Mouse (Mus musculus): ENCODE data around the gene Lef1. TPM values are rescaled to one million over a fixed set of nuclear protein-coding genes. Genes with fewer than 3 reads are reported as not detected.

Gene Lef1
- 100 to 1,000 TPM; 103 to 195 (median 174) TPM for polyA plus RNA-seq (2017; shearing (Covaris generic))

GRCm38 (mm10) chr3:131110191-131111150 lies at the start of gene Lef1:
TSS of gene Lef1 (plus strand) at chr3:131110471.
- ATAC-seq: no peak

GRCm38 (mm10) chr3:131065001-131065400 lies 45.3 kb upstream of the Lef1 start:
- ATAC-seq: no peak

- no peak for ATAC-seq
These were observed 44.1 kb upstream of the Lef1 start for GRCm38 (mm10) chr3:131066171-131066570.

GRCm38 (mm10) chr3:131068000-131068399 lies 42.3 kb upstream of the Lef1 start:
- ATAC-seq: no peak

- no peak for ATAC-seq
These were observed 40.1 kb upstream of the Lef1 start for GRCm38 (mm10) chr3:131070210-131070609.

- no peak for ATAC-seq
These were observed 37.6 kb upstream of the Lef1 start for GRCm38 (mm10) chr3:131072661-131073060.

- no peak for ATAC-seq
These were observed 36.3 kb upstream of the Lef1 start for GRCm38 (mm10) chr3:131073946-131074345.

GRCm38 (mm10) chr3:131078041-131078621 lies 32.1 kb upstream of the Lef1 start:
- ATAC-seq: no peak

GRCm38 (mm10) chr3:131078719-131079118 lies 31.6 kb upstream of the Lef1 start:
- no peak for ATAC-seq

- ATAC-seq: no peak
These were observed 26.5 kb upstream of the Lef1 start for GRCm38 (mm10) chr3:131083722-131084121.

GRCm38 (mm10) chr3:131084718-131085561 lies 25.3 kb upstream of the Lef1 start:
- ATAC-seq: peak; percentile 28

- ATAC-seq: no peak
These were observed 24.3 kb upstream of the Lef1 start for GRCm38 (mm10) chr3:131085978-131086377.

GRCm38 (mm10) chr3:131089721-131090120 lies 20.6 kb upstream of the Lef1 start:
- no peak for ATAC-seq

GRCm38 (mm10) chr3:131092113-131092512 lies 18.2 kb upstream of the Lef1 start:
- no peak for ATAC-seq

GRCm38 (mm10) chr3:131093736-131094135 lies 16.5 kb upstream of the Lef1 start:
- ATAC-seq: peak; percentile 61

GRCm38 (mm10) chr3:131096105-131096504 lies 14.2 kb upstream of the Lef1 start:
- no peak for ATAC-seq

GRCm38 (mm10) chr3:131102191-131102774 lies 8.0 kb upstream of the Lef1 start:
- ATAC-seq: no peak

- ATAC-seq: no peak
These were observed 4.9 kb upstream of the Lef1 start for GRCm38 (mm10) chr3:131105362-131105761.

- peak; percentile 67 for ATAC-seq
These were observed 4.3 kb upstream of the Lef1 start for GRCm38 (mm10) chr3:131105940-131106401.

GRCm38 (mm10) chr3:131106451-131107291 lies 3.6 kb upstream of the Lef1 start:
- ATAC-seq: no peak

Data from inflammation-experienced regulatory T-cells, adult 6 months (primary cell).